Mouse (Mus musculus) midbrain, embryonic 16.5 days (tissue): ENCODE results near the gene Pam. TPM values are rescaled to one million over a fixed set of nuclear protein-coding genes. Genes with fewer than 3 reads are reported as not detected.

ENCODE experiments used
- ATAC-seq: fragments of 200-750 bp; cut with Nextera tagmentation; 2 replicates; pipeline ENCODE4 v1.8.0; 2017; ENCODE audit warnings: moderate TSS enrichment
- H3K27ac ChIP-seq: fragments of 300-500 bp; sonication (generic); 2 replicates; pipeline ENCODE4 v1.5.1; 2014; ENCODE audit warnings: mild to moderate bottlenecking, low read length, mixed read lengths
- H3K27me3 ChIP-seq: fragments of 300-500 bp; sonication (generic); 2 replicates; pipeline ENCODE4 v1.6.1; 2014; ENCODE audit warnings: low read depth, low read length, mixed read lengths; ENCODE audit not compliant: control insufficient read depth, insufficient read depth
- H3K36me3 ChIP-seq: fragments of 300-500 bp; sonication (generic); 2 replicates; pipeline ENCODE4 v1.6.1; 2014; ENCODE audit warnings: mild to moderate bottlenecking, low read length, moderate library complexity, mixed read lengths; ENCODE audit not compliant: control insufficient read depth, insufficient read depth
- H3K4me1 ChIP-seq: fragments of 300-500 bp; sonication (generic); 2 replicates; pipeline ENCODE4 v1.6.1; 2014; ENCODE audit warnings: mild to moderate bottlenecking, low read length, mixed read lengths; ENCODE audit not compliant: control insufficient read depth, insufficient read depth
- H3K4me2 ChIP-seq: fragments of 300-500 bp; sonication (generic); 2 replicates; pipeline ENCODE4 v1.6.1; 2014; ENCODE audit warnings: mild to moderate bottlenecking, low read length, mixed read lengths
- H3K4me3 ChIP-seq: fragments of 300-500 bp; sonication (generic); 2 replicates; pipeline ENCODE4 v1.5.1; 2014; ENCODE audit warnings: low read depth, mild to moderate bottlenecking, low read length, moderate library complexity, mixed read lengths
- H3K9ac ChIP-seq: fragments of 300-500 bp; sonication (generic); 2 replicates; pipeline ENCODE4 v1.6.1; 2014; ENCODE audit warnings: low read depth, low read length, mixed read lengths
- H3K9me3 ChIP-seq: fragments of 300-500 bp; sonication (generic); replicated peaks from 2 replicates; pipeline ENCODE4 v1.6.1; 2014; ENCODE audit warnings: mild to moderate bottlenecking, low read length, mixed read lengths; ENCODE audit not compliant: control insufficient read depth, poor library complexity, severe bottlenecking
- WGBS: fragments of 180-500 bp; shearing (Covaris S2); extraction: QIAGEN DNeasy Blood & Tissue Kit; methylation state at CpG from one replicate; pipeline ENCODE4 v1.1.7; 2014; 5-methylcytosine and 5-hydroxymethylcytosine counted together
- polyA plus RNA-seq: library from polyadenylated mRNA; unstranded; fragments of >200 nt; fragmentation: Nextera tagmentation; extraction: Ambion mirVana; gene quantifications from 2 replicates; pipeline ENCODE4 v1.2.1, GENCODE M21; 2015

Gene Pam
- 35.4 and 35.6 TPM in 2 replicates for polyA plus RNA-seq

- Histone ChIP-seq H3K9me3 (no peaks in the 10 kb centered on the region), H3K27me3 (no peaks in the 10 kb centered on the region), H3K36me3 (no peaks in the 10 kb centered on the region), H3K4me1 (peaks cover 18% of the 10 kb centered on the region), H3K4me3 (peak within 1 kb of the TSS; percentile 79), H3K4me2 (peak within 1 kb of the TSS; percentile 86), H3K9ac (peak within 1 kb of the TSS; percentile 85), H3K27ac (peak within 1 kb of the TSS; percentile 91)
- 2% methylated on average over 53 of the region's 82 CpGs for WGBS
- ATAC-seq: peak; percentile 88
Measured at GRCm38 (mm10) chr1:98095246-98095990, at the start of gene Pam. Pam (minus strand) TSS chr1:98095646.

GRCm38 (mm10) chr1:98144845-98145244 lies 49.4 kb upstream of the Pam start:
- no peak overlapping the region for H3K4me2 ChIP-seq
- H3K9ac ChIP-seq: no peak overlapping the region
- H3K4me3 ChIP-seq: no peak overlapping the region
- no peak overlapping the region for H3K27ac ChIP-seq
- no peak for ATAC-seq
- no peaks in the 10 kb centered on the region for H3K4me1 ChIP-seq
- WGBS: 97% methylated on average over 1 of the region's 1 CpGs
- no peaks in the 10 kb centered on the region for H3K9me3 ChIP-seq
- no peaks in the 10 kb centered on the region for H3K27me3 ChIP-seq
- H3K36me3 ChIP-seq: no peaks in the 10 kb centered on the region

DNA sequence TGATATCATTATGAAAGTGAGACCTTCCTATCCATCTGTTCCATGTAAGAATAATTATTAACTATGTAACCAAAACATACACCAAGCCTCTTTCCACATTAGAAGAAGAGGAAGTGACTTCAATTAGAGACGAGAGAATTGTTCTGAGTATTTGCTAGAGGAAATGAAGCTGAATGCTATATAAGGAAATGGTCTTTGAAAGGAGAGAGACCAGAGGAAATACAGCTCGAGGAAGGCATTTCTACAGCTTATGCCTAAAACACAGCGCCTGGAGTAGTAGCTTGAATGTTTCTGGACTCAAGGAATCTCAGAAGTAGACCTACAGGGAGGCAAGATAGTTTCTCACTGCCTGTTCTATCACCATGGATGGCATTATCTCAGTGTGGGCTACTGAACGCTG lies 35.8 kb upstream of the Pam start:
- Histone ChIP-seq H3K27ac (no peak overlapping the region), H3K27me3 (no peaks in the 10 kb centered on the region), H3K4me2 (no peak overlapping the region), H3K4me3 (no peak overlapping the region), H3K9ac (no peak overlapping the region), H3K36me3 (no peaks in the 10 kb centered on the region), H3K9me3 (no peaks in the 10 kb centered on the region), H3K4me1 (no peaks in the 10 kb centered on the region)
- ATAC-seq: no peak
- 79% methylated on average over 4 of the region's 4 CpGs for WGBS

- WGBS: 92% methylated on average over 3 of the region's 3 CpGs
- no peak overlapping the region for H3K4me3 ChIP-seq
- ATAC-seq: no peak
- no peaks in the 10 kb centered on the region for H3K9me3 ChIP-seq
- H3K4me2 ChIP-seq: no peak overlapping the region
- no peaks in the 10 kb centered on the region for H3K4me1 ChIP-seq
- H3K9ac ChIP-seq: no peak overlapping the region
- H3K27me3 ChIP-seq: no peaks in the 10 kb centered on the region
- no peak overlapping the region for H3K27ac ChIP-seq
- no peaks in the 10 kb centered on the region for H3K36me3 ChIP-seq
Measured at GRCm38 (mm10) chr1:98129561-98130347, 34.3 kb upstream of the Pam start.

DNA sequence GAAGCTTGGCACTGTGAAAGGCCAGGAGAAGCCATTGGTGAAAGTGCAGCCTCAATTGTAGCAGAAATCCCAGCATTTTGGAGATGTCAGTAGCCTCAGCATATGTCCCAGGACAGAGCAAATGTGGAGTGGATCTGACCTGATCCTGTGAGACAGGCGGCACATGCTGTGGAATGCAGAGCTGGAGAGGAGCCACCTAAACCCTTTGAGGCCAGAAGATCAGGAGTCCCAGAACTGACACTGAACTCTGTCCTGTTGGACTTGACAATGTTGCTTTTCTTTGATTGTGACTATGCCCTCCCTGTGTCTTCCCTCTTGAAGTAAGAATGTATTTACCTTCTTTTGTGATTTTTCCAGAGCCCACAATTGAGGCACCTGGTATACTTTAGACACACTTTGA lies 33.7 kb upstream of the Pam start:
- no peaks in the 10 kb centered on the region for H3K27me3 ChIP-seq
- 96% methylated on average over 1 of the region's 1 CpGs for WGBS
- H3K4me2 ChIP-seq: no peak overlapping the region
- H3K36me3 ChIP-seq: no peaks in the 10 kb centered on the region
- H3K9me3 ChIP-seq: no peaks in the 10 kb centered on the region
- H3K27ac ChIP-seq: no peak overlapping the region
- H3K4me1 ChIP-seq: no peaks in the 10 kb centered on the region
- H3K4me3 ChIP-seq: no peak overlapping the region
- ATAC-seq: no peak
- H3K9ac ChIP-seq: no peak overlapping the region

DNA sequence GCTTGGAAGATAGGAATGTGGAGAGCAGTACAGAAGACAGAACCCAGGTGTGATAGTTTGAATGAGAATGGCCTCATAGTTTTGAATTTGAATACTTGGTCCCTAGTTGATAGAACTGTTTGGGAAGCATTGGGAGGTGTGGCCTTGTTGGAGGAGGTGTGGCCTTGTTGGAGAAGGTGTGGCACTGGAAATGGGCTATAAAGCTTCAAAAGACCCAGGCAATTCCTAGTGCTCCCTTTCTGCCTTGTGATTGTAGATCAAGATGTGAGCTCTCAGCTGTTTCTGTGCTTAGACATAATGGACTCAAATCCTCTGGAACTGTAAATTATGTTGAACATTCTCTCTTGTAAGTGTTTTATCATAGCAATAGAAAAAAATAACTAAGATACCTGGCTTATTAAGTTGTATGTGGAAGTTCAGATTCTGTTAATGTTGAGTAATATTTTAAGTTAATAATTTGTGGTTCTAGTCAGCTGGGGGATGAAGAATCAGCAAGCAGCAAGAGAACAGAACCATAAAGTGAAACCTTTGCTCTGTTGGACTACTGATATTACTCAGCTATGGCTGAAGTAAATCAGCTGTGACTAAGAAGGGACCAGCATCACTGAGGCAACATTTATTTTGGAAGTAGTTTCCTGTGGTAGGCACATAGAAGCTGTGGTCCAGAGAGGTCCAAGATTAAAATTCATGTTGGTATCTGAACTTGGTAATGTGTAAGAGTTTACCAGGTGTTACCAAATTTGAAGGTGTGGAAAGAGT lies 33.1 kb upstream of the Pam start:
- Histone ChIP-seq H3K9ac (no peak overlapping the region), H3K27me3 (no peaks in the 10 kb centered on the region), H3K36me3 (no peaks in the 10 kb centered on the region), H3K27ac (no peak overlapping the region), H3K9me3 (no peaks in the 10 kb centered on the region), H3K4me3 (no peak overlapping the region), H3K4me1 (no peaks in the 10 kb centered on the region), H3K4me2 (no peak overlapping the region)
- no peak for ATAC-seq

DNA sequence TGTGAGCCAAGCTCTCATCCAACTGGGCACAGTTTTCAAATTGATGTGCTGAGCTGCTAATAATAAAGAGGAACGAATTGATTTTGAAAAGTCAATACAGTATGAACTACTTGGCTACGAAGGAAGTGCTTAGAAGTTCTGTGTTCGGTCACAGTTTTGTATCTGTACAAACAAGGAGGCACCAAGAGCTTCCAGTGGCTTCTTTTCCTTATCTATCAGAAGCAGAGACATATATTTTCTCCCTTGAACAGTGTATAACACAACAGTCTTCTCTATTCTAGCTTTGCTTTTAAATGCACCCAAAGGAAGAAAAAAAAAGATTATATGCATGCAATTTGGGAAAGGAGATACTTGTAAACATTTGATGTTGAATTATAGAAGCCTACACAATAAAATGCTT lies 30.8 kb upstream of the Pam start:
- H3K4me3 ChIP-seq: no peak overlapping the region
- 73% methylated on average over 3 of the region's 3 CpGs for WGBS
- ATAC-seq: no peak
- no peak overlapping the region for H3K9ac ChIP-seq
- no peaks in the 10 kb centered on the region for H3K27me3 ChIP-seq
- no peaks in the 10 kb centered on the region for H3K4me1 ChIP-seq
- H3K27ac ChIP-seq: no peak overlapping the region
- H3K36me3 ChIP-seq: no peaks in the 10 kb centered on the region
- no peak overlapping the region for H3K4me2 ChIP-seq
- H3K9me3 ChIP-seq: no peaks in the 10 kb centered on the region

- 33% methylated on average over 1 of the region's 1 CpGs for WGBS
- H3K9me3 ChIP-seq: no peaks in the 10 kb centered on the region
- no peak overlapping the region for H3K4me2 ChIP-seq
- H3K36me3 ChIP-seq: no peaks in the 10 kb centered on the region
- no peak overlapping the region for H3K27ac ChIP-seq
- no peak overlapping the region for H3K4me3 ChIP-seq
- ATAC-seq: no peak
- H3K27me3 ChIP-seq: no peaks in the 10 kb centered on the region
- H3K4me1 ChIP-seq: no peaks in the 10 kb centered on the region
- no peak overlapping the region for H3K9ac ChIP-seq
Measured at GRCm38 (mm10) chr1:98124727-98125126, 29.3 kb upstream of the Pam start.

- H3K4me3 ChIP-seq: no peak overlapping the region
- 89% methylated on average over 6 of the region's 6 CpGs for WGBS
- no peaks in the 10 kb centered on the region for H3K27me3 ChIP-seq
- no peak overlapping the region for H3K27ac ChIP-seq
- H3K9me3 ChIP-seq: no peaks in the 10 kb centered on the region
- no peaks in the 10 kb centered on the region for H3K4me1 ChIP-seq
- H3K9ac ChIP-seq: no peak overlapping the region
- H3K36me3 ChIP-seq: no peaks in the 10 kb centered on the region
- ATAC-seq: no peak
- H3K4me2 ChIP-seq: no peak overlapping the region
Measured at GRCm38 (mm10) chr1:98119595-98119994, 24.1 kb upstream of the Pam start.
